Mouse (Mus musculus) stomach, embryonic 15.5 days (tissue): ENCODE data around the gene Cops9. TPM values are rescaled to one million over a fixed set of nuclear protein-coding genes. Genes with fewer than 3 reads are reported as not detected.

Experiments used
- ATAC-seq: fragments of 200-750 bp; cut with Nextera tagmentation; 2 replicates; pipeline ENCODE4 v1.8.0; 2017; ENCODE audit warnings: low read depth, moderate number of reproducible peaks, moderate TSS enrichment; ENCODE audit not compliant: insufficient read depth, low FRiP score
- H3K27ac ChIP-seq: fragments of 300-500 bp; sonication (generic); 2 replicates; pipeline ENCODE4 v1.5.1; 2015; ENCODE audit warnings: mild to moderate bottlenecking, inconsistent platforms
- H3K27me3 ChIP-seq: fragments of 300-500 bp; sonication (generic); replicated peaks from 2 replicates; pipeline ENCODE4 v1.6.1; 2015; ENCODE audit warnings: inconsistent platforms
- H3K36me3 ChIP-seq: fragments of 300-500 bp; sonication (generic); 2 replicates; pipeline ENCODE4 v1.6.1; 2015; ENCODE audit warnings: inconsistent platforms
- H3K4me1 ChIP-seq: fragments of 300-500 bp; sonication (generic); 2 replicates; pipeline ENCODE4 v1.6.1; 2015; ENCODE audit warnings: inconsistent platforms
- H3K4me2 ChIP-seq: fragments of 300-500 bp; sonication (generic); 2 replicates; pipeline ENCODE4 v1.6.1; 2015; ENCODE audit warnings: mild to moderate bottlenecking, inconsistent platforms
- H3K4me3 ChIP-seq: fragments of 300-500 bp; sonication (generic); replicated peaks from 2 replicates; pipeline ENCODE4 v1.5.1; 2015; ENCODE audit warnings: inconsistent platforms
- H3K9ac ChIP-seq: fragments of 300-500 bp; sonication (generic); 2 replicates; pipeline ENCODE4 v1.6.1; 2015; ENCODE audit warnings: inconsistent platforms
- H3K9me3 ChIP-seq: fragments of 300-500 bp; sonication (generic); 2 replicates; pipeline ENCODE4 v1.6.1; 2016; ENCODE audit warnings: inconsistent platforms
- WGBS: fragments of 180-500 bp; shearing (Covaris S2); methylation state at CpG from one replicate; pipeline ENCODE4 v1.1.7; 2015; 5-methylcytosine and 5-hydroxymethylcytosine counted together
- polyA plus RNA-seq: library from polyadenylated mRNA; unstranded; fragments of >200 nt; fragmentation: Nextera tagmentation; extraction: Ambion mirVana; gene quantifications from 2 replicates; pipeline ENCODE4 v1.2.1, GENCODE M21; 2015

Cops9 gene
- polyA plus RNA-seq, 1 experiment from 2014 or later = 349 TPM

DNA sequence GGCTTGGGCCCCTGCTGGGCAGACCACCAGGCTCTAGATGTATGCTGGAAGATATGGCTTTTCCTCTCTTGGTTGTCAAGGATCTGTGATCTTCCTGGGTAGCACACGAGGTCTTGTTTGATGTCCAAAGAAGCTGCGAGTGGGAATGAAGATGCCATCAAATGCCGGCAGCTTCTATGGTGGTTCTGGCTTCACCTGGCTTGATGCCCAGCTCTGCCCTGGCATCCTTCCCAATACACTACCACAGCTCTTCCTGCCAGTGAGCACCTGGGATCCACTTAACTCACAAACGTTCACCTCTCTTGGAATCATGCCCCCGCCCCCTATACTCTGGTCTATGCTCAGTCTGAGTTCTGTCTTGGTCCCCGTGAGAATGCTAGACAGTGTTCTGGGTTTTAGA is 25.3 kb upstream of the Cops9 start:
- Histone ChIP-seq H3K27me3 (no peaks in the 10 kb centered on the region), H3K4me1 (no peaks in the 10 kb centered on the region), H3K4me2 (no peak overlapping the region), H3K9ac (no peak overlapping the region), H3K27ac (no peak overlapping the region), H3K36me3 (no peaks in the 10 kb centered on the region), H3K4me3 (no peak overlapping the region), H3K9me3 (no peaks in the 10 kb centered on the region)
- 69% methylated on average over 6 of the region's 6 CpGs for WGBS
- no peak for ATAC-seq

- Histone ChIP-seq H3K4me1 (no peaks in the 10 kb centered on the region), H3K27ac (no peak overlapping the region), H3K36me3 (no peaks in the 10 kb centered on the region), H3K9me3 (no peaks in the 10 kb centered on the region), H3K27me3 (no peaks in the 10 kb centered on the region), H3K9ac (no peak overlapping the region), H3K4me2 (no peak overlapping the region), H3K4me3 (no peak overlapping the region)
- WGBS = 50% methylated on average over 5 of the region's 5 CpGs
- no peak for ATAC-seq
Observed at GRCm38 (mm10) chr1:92659392-92659791, 17.6 kb upstream of the Cops9 start.

- H3K27me3 ChIP-seq = no peaks in the 10 kb centered on the region
- no peak for ATAC-seq
- H3K36me3 ChIP-seq = no peaks in the 10 kb centered on the region
- no peak overlapping the region for H3K4me2 ChIP-seq
- H3K9me3 ChIP-seq = no peaks in the 10 kb centered on the region
- H3K9ac ChIP-seq = no peak overlapping the region
- no peak overlapping the region for H3K27ac ChIP-seq
- no peak overlapping the region for H3K4me3 ChIP-seq
- 68% methylated on average over 11 of the region's 11 CpGs for WGBS
- no peaks in the 10 kb centered on the region for H3K4me1 ChIP-seq
Observed at GRCm38 (mm10) chr1:92657025-92657820, 15.4 kb upstream of the Cops9 start.

GRCm38 (mm10) chr1:92654676-92655075 is 12.9 kb upstream of the Cops9 start:
- 62% methylated on average over 2 of the region's 2 CpGs for WGBS
- Histone ChIP-seq H3K27ac (no peak overlapping the region), H3K4me1 (no peaks in the 10 kb centered on the region), H3K36me3 (no peaks in the 10 kb centered on the region), H3K4me3 (no peak overlapping the region), H3K4me2 (no peak overlapping the region), H3K9ac (no peak overlapping the region), H3K9me3 (no peaks in the 10 kb centered on the region), H3K27me3 (no peaks in the 10 kb centered on the region)
- ATAC-seq = no peak

GRCm38 (mm10) chr1:92653179-92653578 is 11.4 kb upstream of the Cops9 start:
- H3K27ac ChIP-seq = no peak overlapping the region
- ATAC-seq = no peak
- 88% methylated on average over 3 of the region's 3 CpGs for WGBS

GRCm38 (mm10) chr1:92651467-92651866 is 9.7 kb upstream of the Cops9 start:
- Histone ChIP-seq H3K27ac (no peak overlapping the region), H3K9me3 (no peaks in the 10 kb centered on the region), H3K27me3 (no peaks in the 10 kb centered on the region), H3K9ac (no peak overlapping the region), H3K4me2 (no peak overlapping the region), H3K36me3 (no peaks in the 10 kb centered on the region), H3K4me1 (peaks cover 6% of the 10 kb centered on the region; the same call in 1 of the 2 replicates), H3K4me3 (no peak overlapping the region)
- WGBS = 60% methylated on average over 3 of the region's 3 CpGs
- no peak for ATAC-seq

More at GRCm38 (mm10) chr1:92653179-92653578, 11.4 kb upstream of the Cops9 start:
- H3K36me3 ChIP-seq = no peaks in the 10 kb centered on the region
- H3K4me3 ChIP-seq = no peak overlapping the region
- peaks cover 3% of the 10 kb centered on the region; the same call in 1 of the 2 replicates for H3K4me1 ChIP-seq
- no peaks in the 10 kb centered on the region for H3K9me3 ChIP-seq
- no peaks in the 10 kb centered on the region for H3K27me3 ChIP-seq
- no peak overlapping the region for H3K9ac ChIP-seq
- H3K4me2 ChIP-seq = no peak overlapping the region

DNA sequence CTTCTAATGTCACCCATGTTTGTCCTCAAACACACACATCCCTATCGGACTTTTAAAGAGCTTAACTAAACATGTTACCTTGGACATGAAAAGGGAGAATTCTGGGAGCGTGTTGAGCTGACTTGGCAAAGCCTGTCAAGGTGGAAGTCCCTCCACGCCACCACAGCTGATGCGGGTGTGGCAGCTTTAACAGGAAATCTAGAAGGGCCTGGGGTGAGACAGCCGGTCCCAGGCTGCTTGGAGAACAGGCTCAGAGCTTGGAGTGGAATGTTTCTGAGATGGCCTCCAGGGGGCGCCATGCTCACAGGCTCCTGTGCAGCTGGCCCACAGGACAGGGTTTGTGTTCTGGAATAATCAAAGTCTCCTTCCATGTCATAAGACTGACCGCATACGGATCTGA is 6.9 kb upstream of the Cops9 start, which contains the start of gene Otos:
Gene Otos, minus strand, starts transcription at position 169 of the 400 bp plus-strand sequence.
- no peak within 1 kb of the TSS for H3K9ac ChIP-seq
- no peak within 1 kb of the TSS for H3K4me3 ChIP-seq
- H3K27me3 ChIP-seq = no peaks in the 10 kb centered on the region
- no peaks in the 10 kb centered on the region for H3K9me3 ChIP-seq
- no peak within 1 kb of the TSS for H3K27ac ChIP-seq
- WGBS = 22% methylated on average over 8 of the region's 8 CpGs
- H3K4me2 ChIP-seq = no peak within 1 kb of the TSS
- no peaks in the 10 kb centered on the region for H3K36me3 ChIP-seq
- ATAC-seq = peak; percentile 68; the same call in 1 of the 2 replicates
- peaks cover 6% of the 10 kb centered on the region; the same call in 1 of the 2 replicates for H3K4me1 ChIP-seq

GRCm38 (mm10) chr1:92648197-92648596 is 6.4 kb upstream of the Cops9 start:
- no peak for ATAC-seq
- H3K4me2 ChIP-seq = no peak overlapping the region
- no peak overlapping the region for H3K9ac ChIP-seq
- no peaks in the 10 kb centered on the region for H3K36me3 ChIP-seq
- H3K9me3 ChIP-seq = no peaks in the 10 kb centered on the region
- no peak overlapping the region for H3K4me3 ChIP-seq
- no peaks in the 10 kb centered on the region for H3K27me3 ChIP-seq
- WGBS = 40% methylated on average over 10 of the region's 10 CpGs
- peaks cover 6% of the 10 kb centered on the region; the same call in 1 of the 2 replicates for H3K4me1 ChIP-seq
- H3K27ac ChIP-seq = no peak overlapping the region

GRCm38 (mm10) chr1:92647752-92648151 is 6.0 kb upstream of the Cops9 start:
- Histone ChIP-seq H3K9ac (no peak overlapping the region), H3K9me3 (no peaks in the 10 kb centered on the region), H3K36me3 (no peaks in the 10 kb centered on the region), H3K27ac (no peak overlapping the region), H3K4me3 (no peak overlapping the region), H3K4me2 (no peak overlapping the region), H3K27me3 (no peaks in the 10 kb centered on the region), H3K4me1 (peaks cover 6% of the 10 kb centered on the region; the same call in 1 of the 2 replicates)
- 10% methylated on average over 8 of the region's 8 CpGs for WGBS
- ATAC-seq = 0 out of 2 replicates have a peak, but pooled peaks have one; percentile 5

DNA sequence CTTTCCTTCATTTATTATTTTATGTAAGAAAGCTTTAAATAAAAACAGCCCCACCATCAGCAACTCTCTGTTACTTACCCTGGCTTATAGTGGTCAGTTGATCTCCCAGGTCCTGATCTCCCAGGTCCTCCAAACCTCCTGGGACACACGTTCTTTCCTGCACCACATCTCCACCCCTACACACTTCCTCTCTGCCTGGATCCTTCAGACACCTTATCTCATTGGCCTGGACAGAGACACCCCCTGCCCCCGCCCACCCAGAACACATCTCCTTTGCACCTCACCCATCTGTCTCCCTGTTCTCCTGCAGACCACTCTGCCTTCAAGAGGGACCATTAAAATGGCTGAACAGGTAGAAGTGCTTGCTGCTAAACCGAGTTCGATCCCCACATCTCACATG is 5.2 kb upstream of the Cops9 start:
- no peak for ATAC-seq
- Histone ChIP-seq H3K9me3 (no peaks in the 10 kb centered on the region), H3K27me3 (no peaks in the 10 kb centered on the region), H3K4me3 (no peak overlapping the region), H3K4me1 (peaks cover 6% of the 10 kb centered on the region; the same call in 1 of the 2 replicates), H3K36me3 (no peaks in the 10 kb centered on the region), H3K9ac (no peak overlapping the region), H3K27ac (no peak overlapping the region), H3K4me2 (no peak overlapping the region)
- WGBS = 68% methylated on average over 4 of the region's 4 CpGs

GRCm38 (mm10) chr1:92646601-92647000 is 4.8 kb upstream of the Cops9 start:
- no peak for ATAC-seq
- Histone ChIP-seq H3K9ac (no peak overlapping the region), H3K36me3 (no peaks in the 10 kb centered on the region), H3K4me2 (no peak overlapping the region), H3K4me3 (no peak overlapping the region), H3K27me3 (no peaks in the 10 kb centered on the region), H3K27ac (no peak overlapping the region), H3K4me1 (peaks cover 6% of the 10 kb centered on the region; the same call in 1 of the 2 replicates), H3K9me3 (no peaks in the 10 kb centered on the region)
- WGBS = 79% methylated on average over 7 of the region's 7 CpGs

DNA sequence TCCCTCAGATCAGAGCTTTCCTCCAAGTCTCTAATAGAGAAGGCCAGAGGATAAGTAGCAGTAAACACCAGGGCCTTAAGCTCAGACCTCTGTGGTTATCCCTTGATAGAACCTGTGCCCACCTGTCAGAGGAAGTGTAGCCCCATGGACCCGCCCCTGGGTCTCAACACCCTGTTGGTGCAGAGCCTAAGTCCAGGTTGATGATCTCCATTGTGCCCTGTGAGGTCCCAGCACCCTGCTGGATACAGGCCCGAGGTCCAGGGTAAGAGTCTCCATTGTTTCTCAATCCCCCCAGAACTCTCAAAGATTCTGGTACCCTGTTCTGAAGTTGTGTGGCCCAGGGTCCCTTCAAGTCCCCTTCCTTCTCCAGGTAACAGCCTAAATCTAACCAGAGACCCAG is 4.3 kb upstream of the Cops9 start:
- WGBS = 51% methylated on average over 2 of the region's 2 CpGs

More for the DNA sequence above, 4.3 kb upstream of the Cops9 start:
- no peak for ATAC-seq
- Histone ChIP-seq H3K27ac (no peak overlapping the region), H3K4me1 (peaks cover 7% of the 10 kb centered on the region), H3K9me3 (no peaks in the 10 kb centered on the region), H3K27me3 (no peaks in the 10 kb centered on the region), H3K9ac (no peak overlapping the region), H3K36me3 (no peaks in the 10 kb centered on the region), H3K4me2 (no peak overlapping the region), H3K4me3 (no peak overlapping the region)
